Comparison of ENCODE assay signal across 29 mouse cellular contexts in genomic region chrX:68892953-68893352, GRCm38 (mm10). TPM values are rescaled to one million over a fixed set of nuclear protein-coding genes. Genes with fewer than 3 reads are reported as not detected.
"Had no signal": no experiment of that assay in that cellular context is flagged by ENCODE, and none has a peak within 500 bp of the region (broad histone marks: within the 10 kb centered on the region; RNA-seq: fewer than 3 reads in every experiment).

TSS of gene Gm6812 (minus strand) at chrX:68893053.

RNA-seq across cellular contexts. Expression of gene Gm6812, which starts in this region (rescaled TPM):
- polyA plus RNA-seq: limb, embryonic 10.5 days; limb, embryonic 11.5 days; limb, embryonic 12.5 days; limb, embryonic 13.5 days; limb, embryonic 14.5 days; limb, embryonic 15.5 days; liver, adult 2 months; liver, embryonic 11.5 days; liver, embryonic 12.5 days; liver, embryonic 13.5 days; liver, embryonic 14.5 days; liver, embryonic 15.5 days; liver, embryonic 16.5 days; liver, postnatal 0 days; lung, adult 2 months; lung, embryonic 14.5 days; lung, embryonic 15.5 days; lung, postnatal 0 days; macrophage; midbrain, embryonic 10.5 days; midbrain, embryonic 11.5 days; midbrain, embryonic 12.5 days; midbrain, embryonic 13.5 days; midbrain, embryonic 14.5 days; midbrain, embryonic 15.5 days; midbrain, embryonic 16.5 days; midbrain, postnatal 0 days; myocyte; neural tube, embryonic 11.5 days had no signal
